Comparison of ENCODE assay signal across 9 mouse cellular contexts in genomic region chr15:93265728-93266127, GRCm38 (mm10). TPM values are rescaled to one million over a fixed set of nuclear protein-coding genes. Genes with fewer than 3 reads are reported as not detected.
A peak's percentile ranks its signal among the peaks of the same experiment; 100 is the strongest.
DNase-seq lines count a peak whose midpoint lies in the region; ATAC-seq and TF ChIP-seq lines count a peak whose summit lies in the region.
"Had no signal": no experiment of that assay in that cellular context is flagged by ENCODE, and none has a peak within 500 bp of the region (broad histone marks: within the 10 kb centered on the region; RNA-seq: fewer than 3 reads in every experiment).

No protein-coding gene starts in this region.

- ATAC-seq in common myeloid progenitor, adult 5-6 weeks (replicated peaks; ENCODE audit: low read depth, poor library complexity, severe bottlenecking) = 0 out of 2 replicates have a peak, but pooled peaks have one; percentile 19
- ATAC-seq in megakaryocyte progenitor cell, adult 5-6 weeks (replicated peaks; ENCODE audit: poor library complexity) = no peak

- peak; percentile 89 for TF ChIP-seq CTCF in gastrocnemius, adult 2 months (IDR thresholded peaks at IDR 0.05)
- TF ChIP-seq CTCF in layer of hippocampus, adult 2 months (conservative IDR thresholded peaks at IDR 0.05) = peak; percentile 95

- no peak overlapping the region for H3K27ac ChIP-seq in gastrocnemius, adult 2 months
- H3K27ac ChIP-seq in layer of hippocampus, adult 2 months = no peak overlapping the region
- H3K27ac ChIP-seq: liver, embryonic 13.5 days had no signal

- intact Hi-C loops in gastrocnemius, adult 2 months (cut with DNase I) = loop anchor here (5.0 kb wide), 2 partner anchors 132 to 312 kb away; partner anchors contain the start of genes Pphln1 and Zcrb1

- no peak overlapping the region for H3K4me3 ChIP-seq in gastrocnemius, adult 2 months
- H3K4me3 ChIP-seq in layer of hippocampus, adult 2 months = no peak overlapping the region
- H3K4me3 ChIP-seq: liver, embryonic 13.5 days had no signal

- DNase-seq in gastrocnemius, adult 2 months = peak; percentile 56
- DNase-seq in gastrocnemius, adult 8-10 months (ENCODE audit: low spot score in 2 of 2) = no peak
- peak; percentile 42 for DNase-seq in urinary bladder, postnatal 25 days (ENCODE audit: low spot score)
- no peak for DNase-seq in urinary bladder, adult 18-20 months (ENCODE audit: low spot score in 2 of 2)
- DNase-seq in layer of hippocampus, adult 2 months (ENCODE audit: low spot score in 2 of 2) = peak; percentile 69 to 75
- DNase-seq in retina, embryonic 14.5 days (ENCODE audit: low spot score) = peak; percentile 64
- DNase-seq: liver, embryonic 13.5 days had no signal

RNA-seq across cellular contexts. Expression of gene Gxylt1, which starts 9.3 kb away (rescaled TPM):
- total RNA-seq in gastrocnemius, adult 2 months (2021) = 1 to 10 TPM; 5.7 to 6.9 TPM
- total RNA-seq in gastrocnemius, adult 8-10 months (2022) = 1 to 10 TPM; 5.0 to 7.5 (median 6.5) TPM
- 19.9 and 20.7 TPM in 2 replicates for total RNA-seq in common myeloid progenitor, adult 5-6 weeks (2017)
- total RNA-seq in layer of hippocampus, adult 2 months (2021) = 10 to 100 TPM in 1 of 2 experiments, 1 to 10 TPM in 1; 8.9 to 10.8 TPM
- 24.4 and 26.4 TPM in 2 replicates for total RNA-seq in megakaryocyte progenitor cell, adult 5-6 weeks (2015)
- total RNA-seq in megakaryocyte progenitor cell, adult 5-6 weeks (2017) = 36.5 and 42.5 TPM in 2 replicates

Comparison
In these comparisons a context has a peak if more than half of its experiments do, and no peak if none do; other contexts are left out.
1. DNase-seq: peak in gastrocnemius, adult 2 months (single experiment), urinary bladder, postnatal 25 days (single experiment), layer of hippocampus, adult 2 months (2 of 2) and retina, embryonic 14.5 days (single experiment); none in gastrocnemius, adult 8-10 months (0 of 2) and urinary bladder, adult 18-20 months (0 of 2).